Mouse (Mus musculus): ENCODE data around the gene Fat3.

Gene Fat3

DNA sequence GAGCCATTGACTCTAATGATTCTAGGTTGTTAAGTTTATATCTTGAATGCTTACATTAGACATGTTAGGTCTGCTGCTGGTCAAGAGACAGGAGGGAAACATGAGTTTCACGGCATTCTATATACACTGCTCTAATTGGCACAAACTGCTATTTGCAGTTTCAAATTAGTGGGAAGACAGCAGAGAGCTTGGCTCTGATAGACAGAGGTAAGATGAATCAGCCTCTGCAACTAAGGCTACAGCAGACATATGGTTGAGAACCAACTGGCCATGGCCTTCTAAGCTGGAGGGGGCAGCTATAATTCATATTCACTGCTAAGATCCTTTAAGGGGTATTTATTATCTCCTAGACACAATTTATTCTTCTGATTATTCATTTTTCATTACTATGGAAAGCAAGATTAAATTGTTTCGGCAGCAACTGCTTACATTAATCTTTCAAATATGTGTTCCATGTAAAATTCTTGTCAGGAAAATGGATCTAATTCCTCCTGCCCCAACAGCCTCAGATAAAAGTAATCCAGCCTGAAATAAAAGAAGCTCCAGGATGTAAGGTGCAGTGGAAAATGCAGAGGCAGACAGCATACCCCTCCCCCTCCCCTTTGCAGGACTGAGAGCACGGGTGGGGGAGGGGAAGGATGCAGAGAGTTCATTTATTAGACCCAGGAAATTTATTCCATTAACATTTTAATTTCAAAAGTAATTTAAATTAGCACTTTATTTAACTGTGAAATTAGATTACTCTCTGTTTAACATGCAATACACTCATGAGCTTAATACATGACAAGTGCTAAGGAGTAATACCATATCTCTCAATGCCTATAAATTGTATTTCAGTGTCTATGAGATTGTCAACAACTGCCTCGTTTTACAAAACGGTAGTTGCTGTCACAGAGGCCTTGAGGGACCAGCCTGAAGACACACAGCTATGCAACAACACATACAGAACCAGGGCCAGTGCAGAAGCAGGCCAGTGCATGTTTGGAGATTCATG is 189.9 kb downstream of the Fat3 start:
- in situ Hi-C loops (cut with MboI, MseI), result no loop called here

DNA sequence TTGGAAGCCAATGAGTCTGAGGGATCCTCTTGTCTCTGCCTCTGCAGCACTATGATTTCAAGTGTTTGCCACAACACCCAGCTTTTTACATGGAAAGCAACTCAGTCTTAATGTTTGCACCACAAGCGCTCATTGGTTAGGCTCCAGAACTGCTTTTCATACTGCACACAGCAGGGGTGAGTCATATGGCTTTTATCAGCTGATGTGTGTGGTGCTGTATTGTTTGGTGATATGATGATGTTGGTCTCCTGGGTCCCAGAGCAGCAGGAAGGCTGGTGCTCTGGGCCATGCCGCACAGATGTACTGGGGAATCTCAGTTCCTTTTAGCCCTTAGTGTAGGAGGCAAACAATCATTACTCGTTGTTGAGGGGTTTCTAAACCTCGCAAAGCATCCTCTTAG is 190.8 kb downstream of the Fat3 start:
- in situ Hi-C loops (cut with MboI, MseI), result no loop called here

GRCm38 (mm10) chr9:16307789-16308188 is 193.3 kb downstream of the Fat3 start:
- in situ Hi-C loops (cut with MboI, MseI), result no loop called here

DNA sequence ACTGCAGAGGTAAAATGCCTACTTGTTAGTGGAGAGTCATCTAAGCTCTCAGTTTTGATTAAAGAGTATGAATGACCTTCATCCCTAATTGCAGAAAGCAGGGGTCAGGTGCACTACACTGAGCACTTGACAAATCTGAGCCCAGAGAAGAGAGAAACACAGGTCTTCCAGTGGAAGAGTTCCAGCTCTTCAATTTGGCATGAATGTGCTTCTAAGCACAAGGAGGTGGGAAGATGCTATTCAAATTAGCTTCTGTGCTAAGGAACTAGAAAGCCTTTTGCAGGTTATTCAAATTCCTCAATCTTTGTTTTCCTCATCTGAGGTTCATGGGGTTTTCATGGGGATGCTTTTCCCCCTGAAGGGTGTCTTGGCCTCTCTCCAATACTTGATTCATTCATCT is 194.9 kb downstream of the Fat3 start:
- in situ Hi-C loops (cut with MboI, MseI), result no loop called here

DNA sequence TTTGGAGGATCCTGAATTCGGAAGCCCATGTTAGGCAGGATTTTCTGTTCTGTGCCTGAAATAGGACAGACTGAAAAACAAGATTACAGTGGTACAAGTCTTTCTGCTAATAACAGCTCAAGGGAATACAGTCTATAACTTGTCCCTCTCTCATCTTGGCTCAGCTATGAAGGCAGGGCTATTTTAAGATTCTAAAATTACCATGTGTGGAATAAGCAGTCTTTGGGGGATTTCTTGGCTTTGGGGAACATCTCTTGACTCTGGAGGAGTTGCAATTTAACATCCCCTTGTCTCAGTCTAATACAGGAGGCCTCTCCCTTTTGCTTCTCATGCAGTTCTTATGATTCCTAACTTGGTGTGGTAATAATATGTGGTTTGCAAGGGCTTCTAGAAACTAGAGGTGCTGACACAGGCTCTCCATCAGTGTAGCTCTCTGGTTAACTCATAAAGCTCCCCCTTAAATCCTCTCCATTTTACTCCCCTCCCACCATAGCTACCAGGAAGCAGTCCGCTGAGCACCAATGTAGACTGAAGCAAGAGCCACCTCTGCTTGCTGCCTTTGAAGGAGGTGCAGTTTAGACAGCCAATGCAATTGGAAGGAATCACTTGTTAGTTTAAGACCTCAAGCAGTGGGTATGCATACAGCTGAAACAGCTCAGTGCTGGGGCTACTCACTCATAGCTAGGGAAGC is 195.5 kb downstream of the Fat3 start:
- in situ Hi-C loops (cut with MboI, MseI), result no loop called here

GRCm38 (mm10) chr9:16304949-16305348 is 196.1 kb downstream of the Fat3 start:
- in situ Hi-C loops (cut with MboI, MseI), result no loop called here

DNA sequence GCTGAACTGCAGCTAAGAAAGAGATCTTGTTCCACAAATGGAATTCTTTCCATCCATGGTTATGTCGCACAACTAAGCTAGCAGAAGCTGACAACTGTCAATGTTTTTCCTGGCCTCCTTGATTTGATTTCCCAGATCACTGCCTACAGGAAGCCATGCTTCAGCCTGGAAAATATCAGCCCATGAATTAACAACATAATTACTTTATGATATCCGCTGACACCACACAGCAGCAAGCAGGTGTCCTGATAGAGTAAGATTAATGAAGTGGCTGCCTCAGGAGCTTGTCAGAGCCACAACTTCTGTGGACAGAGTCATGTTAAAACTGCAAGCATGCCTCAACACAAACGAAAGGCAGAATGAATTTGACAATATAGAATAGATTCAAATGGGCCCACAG is 198.6 kb downstream of the Fat3 start:
- in situ Hi-C loops (cut with MboI, MseI), result no loop called here

DNA sequence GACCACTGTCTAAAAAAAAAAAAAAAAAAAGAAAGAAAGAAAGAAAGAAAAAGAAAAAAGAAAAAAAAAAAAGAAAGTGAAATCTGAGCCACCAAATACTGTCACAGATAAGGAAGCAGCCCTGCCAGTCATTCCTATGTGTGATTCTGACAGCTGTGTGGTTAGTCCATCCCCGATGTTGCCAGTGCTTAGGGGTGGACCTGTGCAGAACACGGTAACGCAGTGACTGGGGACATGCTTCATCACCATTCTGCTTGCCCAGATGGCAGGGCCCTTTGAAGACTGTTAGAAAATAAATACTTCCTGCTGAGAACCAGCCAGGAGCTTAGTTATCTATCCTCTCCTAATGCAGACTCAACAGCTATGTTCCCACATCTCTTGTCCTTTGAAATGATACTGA is 203.2 kb downstream of the Fat3 start:
- in situ Hi-C loops (cut with MboI, MseI), result no loop called here

GRCm38 (mm10) chr9:16293928-16294806 is 206.9 kb downstream of the Fat3 start:
- in situ Hi-C loops (cut with MboI, MseI), result no loop called here

- in situ Hi-C loops (cut with MboI, MseI), result no loop called here
Observed at GRCm38 (mm10) chr9:16292492-16292891, 208.6 kb downstream of the Fat3 start.

- in situ Hi-C loops (cut with MboI, MseI), result no loop called here
Observed at GRCm38 (mm10) chr9:16290911-16291310, 210.2 kb downstream of the Fat3 start.

DNA sequence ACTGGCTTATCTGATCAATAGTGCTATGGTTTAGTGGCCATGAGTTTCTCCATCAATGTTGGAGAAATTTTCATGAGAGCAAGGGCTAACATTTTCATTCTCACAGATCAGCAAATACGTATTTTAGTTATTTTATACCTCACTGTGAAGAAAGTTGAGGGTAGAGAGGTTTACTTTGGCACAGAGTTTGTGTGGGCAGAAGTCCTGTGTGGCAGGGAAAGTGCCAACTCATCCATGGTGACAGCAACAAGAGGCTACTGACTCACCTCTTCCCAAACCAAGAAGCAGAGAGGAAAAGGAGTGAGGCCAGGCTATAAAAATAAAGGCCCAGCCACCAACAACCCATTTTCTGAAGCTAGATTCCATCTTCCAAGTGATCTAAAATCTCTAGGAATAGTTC is 218.1 kb downstream of the Fat3 start:
- in situ Hi-C loops (cut with MboI, MseI), result no loop called here

GRCm38 (mm10) chr9:16282291-16282804 is 218.7 kb downstream of the Fat3 start:
- in situ Hi-C loops (cut with MboI, MseI), result no loop called here

GRCm38 (mm10) chr9:16275589-16275988 is 225.5 kb downstream of the Fat3 start:
- in situ Hi-C loops (cut with MboI, MseI), result no loop called here

GRCm38 (mm10) chr9:16274130-16274529 is 227.0 kb downstream of the Fat3 start:
- in situ Hi-C loops (cut with MboI, MseI), result no loop called here

GRCm38 (mm10) chr9:16272810-16273209 is 228.3 kb downstream of the Fat3 start:
- in situ Hi-C loops (cut with MboI, MseI), result no loop called here

DNA sequence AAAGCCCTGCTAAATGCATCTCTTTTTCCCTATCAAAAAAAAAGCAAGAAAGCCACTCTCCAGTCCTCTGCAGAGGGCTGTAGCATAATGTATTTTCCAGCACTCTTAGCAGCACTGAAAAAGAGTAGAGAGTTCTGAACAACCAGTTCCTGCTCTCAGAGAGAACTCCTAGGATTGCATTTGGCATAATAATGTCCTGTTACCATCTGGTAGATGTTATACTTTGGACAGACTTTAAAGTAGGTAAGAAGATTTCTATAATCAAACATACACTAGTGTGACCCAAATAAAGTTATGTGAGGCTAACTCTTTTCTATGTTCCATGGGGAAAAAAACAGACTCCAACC is 230.3 kb downstream of the Fat3 start:
- in situ Hi-C loops (cut with MboI, MseI), result no loop called here

GRCm38 (mm10) chr9:16270056-16270767 is 230.9 kb downstream of the Fat3 start:
- in situ Hi-C loops (cut with MboI, MseI), result no loop called here

DNA sequence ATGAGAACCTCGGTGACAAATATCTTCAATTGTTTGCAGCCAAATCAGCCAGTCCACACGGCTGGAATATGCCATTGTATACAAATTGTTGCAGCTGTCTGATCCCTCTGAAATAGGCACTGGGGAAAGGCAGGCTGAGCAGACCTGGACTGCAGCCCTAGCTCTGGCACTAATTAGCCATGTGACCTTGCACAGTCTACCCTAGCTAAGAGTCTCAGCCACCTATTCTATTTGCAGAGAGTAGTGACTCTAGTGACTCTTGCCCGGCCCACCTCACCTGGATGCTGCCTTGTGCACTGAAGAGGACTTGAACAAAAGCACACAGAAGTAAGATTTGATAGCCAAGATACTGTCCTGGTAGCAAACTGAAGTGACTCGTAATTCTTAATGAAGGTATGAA is 235.6 kb downstream of the Fat3 start:
- in situ Hi-C loops (cut with MboI, MseI), result no loop called here

DNA sequence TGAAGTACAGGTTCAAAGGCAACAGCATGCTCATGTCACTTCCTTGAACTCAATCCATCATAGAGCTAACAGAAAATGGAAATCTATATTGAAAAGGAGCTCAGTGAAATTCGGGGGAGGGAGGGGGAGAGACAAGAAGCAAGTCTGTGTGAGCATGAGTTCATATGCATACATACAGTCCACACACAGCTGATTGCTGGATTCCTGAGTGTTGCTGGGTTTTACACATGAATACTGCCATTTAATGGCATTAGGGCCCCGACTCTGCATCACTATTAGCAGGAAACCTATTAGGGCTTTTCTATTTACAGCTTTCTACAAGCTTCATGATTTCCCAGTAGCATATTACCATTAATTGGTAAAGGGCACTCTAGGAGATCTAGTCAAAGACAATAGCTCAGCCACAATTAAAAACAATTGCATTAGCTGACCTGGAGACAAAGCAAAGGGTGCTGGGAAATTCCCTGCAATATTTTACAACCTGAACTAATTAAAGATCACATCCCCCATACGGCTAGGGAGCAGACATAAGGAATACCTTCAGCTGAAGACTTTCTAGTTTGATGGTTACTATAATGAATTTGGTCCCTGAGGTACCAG is 243.7 kb downstream of the Fat3 start:
- in situ Hi-C loops (cut with MboI, MseI), result loop anchor here in 1 of 2 experiments (10.0 kb wide), 1 partner anchor 283 kb away; no protein-coding TSS in a partner anchor
